Mouse (Mus musculus) forebrain, embryonic 12.5 days (tissue): ENCODE data around the gene Ccdc83. TPM values are rescaled to one million over a fixed set of nuclear protein-coding genes. Genes with fewer than 3 reads are reported as not detected.

Experiments used
- ATAC-seq: fragments of 200-750 bp; cut with Nextera tagmentation; 2 replicates; pipeline ENCODE4 v1.8.0; 2017; ENCODE audit warnings: moderate TSS enrichment; ENCODE audit not compliant: low FRiP score
- H3K27ac ChIP-seq: fragments of 300-500 bp; sonication (generic); 2 replicates; pipeline ENCODE4 v1.5.1; 2016; ENCODE audit warnings: mild to moderate bottlenecking
- H3K27me3 ChIP-seq: fragments of 300-500 bp; sonication (generic); 2 replicates; pipeline ENCODE4 v1.6.1; 2016; ENCODE audit warnings: mild to moderate bottlenecking
- H3K36me3 ChIP-seq: fragments of 300-500 bp; sonication (generic); replicated peaks from 2 replicates; pipeline ENCODE4 v1.6.1; 2016; ENCODE audit warnings: mild to moderate bottlenecking
- H3K4me1 ChIP-seq: fragments of 300-500 bp; sonication (generic); 2 replicates; pipeline ENCODE4 v1.6.1; 2016
- H3K4me2 ChIP-seq: fragments of 300-500 bp; sonication (generic); 2 replicates; pipeline ENCODE4 v1.6.1; 2016; ENCODE audit warnings: mild to moderate bottlenecking, moderate library complexity
- H3K4me3 ChIP-seq: fragments of 300-500 bp; sonication (generic); replicated peaks from 2 replicates; pipeline ENCODE4 v1.5.1; 2016; ENCODE audit warnings: mild to moderate bottlenecking
- H3K9ac ChIP-seq: fragments of 300-500 bp; sonication (generic); 2 replicates; pipeline ENCODE4 v1.6.1; 2016; ENCODE audit warnings: mild to moderate bottlenecking
- H3K9me3 ChIP-seq: fragments of 300-500 bp; sonication (generic); 2 replicates; pipeline ENCODE4 v1.6.1; 2016
- WGBS: fragments of 180-500 bp; shearing (Covaris S2); methylation state at CpG from one replicate; pipeline ENCODE4 v1.1.7; 2016; 5-methylcytosine and 5-hydroxymethylcytosine counted together
- polyA plus RNA-seq: library from polyadenylated mRNA; unstranded; fragments of >200 nt; fragmentation: Nextera tagmentation; extraction: Ambion mirVana; gene quantifications from 2 replicates; pipeline ENCODE4 v1.2.1, GENCODE M21; 2016

Gene Ccdc83
- polyA plus RNA-seq, 1 experiment from 2014 or later, result not detected

- H3K9ac ChIP-seq, result no peak overlapping the region
- H3K36me3 ChIP-seq, result no peaks in the 10 kb centered on the region
- no peak overlapping the region for H3K4me2 ChIP-seq
- ATAC-seq, result no peak
- H3K27me3 ChIP-seq, result no peaks in the 10 kb centered on the region
- H3K27ac ChIP-seq, result no peak overlapping the region
- no peaks in the 10 kb centered on the region for H3K9me3 ChIP-seq
- H3K4me3 ChIP-seq, result no peak overlapping the region
- 87% methylated on average over 11 of the region's 11 CpGs for WGBS
- H3K4me1 ChIP-seq, result no peaks in the 10 kb centered on the region
Observed at GRCm38 (mm10) chr7:90281759-90282546, 16.4 kb upstream of the Ccdc83 start.

- Histone ChIP-seq H3K36me3 (no peaks in the 10 kb centered on the region), H3K4me3 (no peak overlapping the region), H3K4me1 (no peaks in the 10 kb centered on the region), H3K9ac (no peak overlapping the region), H3K9me3 (no peaks in the 10 kb centered on the region), H3K27me3 (no peaks in the 10 kb centered on the region), H3K4me2 (no peak overlapping the region), H3K27ac (no peak overlapping the region)
- WGBS, result 61% methylated on average over 8 of the region's 8 CpGs
- no peak for ATAC-seq
Observed at GRCm38 (mm10) chr7:90280878-90281277, 15.3 kb upstream of the Ccdc83 start.

GRCm38 (mm10) chr7:90280274-90280875 is 14.8 kb upstream of the Ccdc83 start:
- Histone ChIP-seq H3K27ac (no peak overlapping the region), H3K4me1 (no peaks in the 10 kb centered on the region), H3K9me3 (no peaks in the 10 kb centered on the region), H3K4me3 (no peak overlapping the region), H3K36me3 (no peaks in the 10 kb centered on the region), H3K4me2 (no peak overlapping the region), H3K27me3 (no peaks in the 10 kb centered on the region), H3K9ac (no peak overlapping the region)
- no peak for ATAC-seq
- 68% methylated on average over 11 of the region's 11 CpGs for WGBS

GRCm38 (mm10) chr7:90279136-90279535 is 13.6 kb upstream of the Ccdc83 start:
- no peaks in the 10 kb centered on the region for H3K36me3 ChIP-seq
- H3K27me3 ChIP-seq, result no peaks in the 10 kb centered on the region
- no peak overlapping the region for H3K4me2 ChIP-seq
- no peak overlapping the region for H3K4me3 ChIP-seq
- H3K27ac ChIP-seq, result no peak overlapping the region
- H3K9me3 ChIP-seq, result no peaks in the 10 kb centered on the region
- no peak overlapping the region for H3K9ac ChIP-seq
- no peaks in the 10 kb centered on the region for H3K4me1 ChIP-seq
- WGBS, result 92% methylated on average over 4 of the region's 4 CpGs
- no peak for ATAC-seq

- Histone ChIP-seq H3K27ac (no peak overlapping the region), H3K4me1 (no peaks in the 10 kb centered on the region), H3K27me3 (no peaks in the 10 kb centered on the region), H3K4me2 (no peak overlapping the region), H3K9me3 (no peaks in the 10 kb centered on the region), H3K4me3 (no peak overlapping the region), H3K36me3 (no peaks in the 10 kb centered on the region), H3K9ac (no peak overlapping the region)
- 88% methylated on average over 4 of the region's 4 CpGs for WGBS
- ATAC-seq, result no peak
Observed at GRCm38 (mm10) chr7:90277769-90278168, 12.2 kb upstream of the Ccdc83 start.

- Histone ChIP-seq H3K36me3 (no peaks in the 10 kb centered on the region), H3K9ac (no peak overlapping the region), H3K27ac (no peak overlapping the region), H3K4me2 (no peak overlapping the region), H3K9me3 (no peaks in the 10 kb centered on the region), H3K4me1 (no peaks in the 10 kb centered on the region), H3K27me3 (no peaks in the 10 kb centered on the region), H3K4me3 (no peak overlapping the region)
- ATAC-seq, result no peak
- WGBS, result 83% methylated on average over 3 of the region's 3 CpGs
Observed at GRCm38 (mm10) chr7:90277246-90277645, 11.7 kb upstream of the Ccdc83 start.

- Histone ChIP-seq H3K9ac (no peak overlapping the region), H3K27me3 (no peaks in the 10 kb centered on the region), H3K36me3 (no peaks in the 10 kb centered on the region), H3K4me1 (no peaks in the 10 kb centered on the region), H3K4me2 (no peak overlapping the region), H3K4me3 (no peak overlapping the region), H3K27ac (no peak overlapping the region), H3K9me3 (no peaks in the 10 kb centered on the region)
- WGBS, result 57% methylated on average over 11 of the region's 11 CpGs
- no peak for ATAC-seq
Observed at GRCm38 (mm10) chr7:90274561-90275100, 9.1 kb upstream of the Ccdc83 start.

GRCm38 (mm10) chr7:90270141-90270540 is 4.6 kb upstream of the Ccdc83 start:
- ATAC-seq, result no peak
- H3K27me3 ChIP-seq, result no peaks in the 10 kb centered on the region
- H3K9ac ChIP-seq, result no peak overlapping the region
- no peak overlapping the region for H3K27ac ChIP-seq
- H3K9me3 ChIP-seq, result no peaks in the 10 kb centered on the region
- H3K4me1 ChIP-seq, result peaks cover 4% of the 10 kb centered on the region
- no peaks in the 10 kb centered on the region for H3K36me3 ChIP-seq
- WGBS, result 86% methylated on average over 3 of the region's 3 CpGs
- H3K4me2 ChIP-seq, result no peak overlapping the region
- H3K4me3 ChIP-seq, result no peak overlapping the region

- Histone ChIP-seq H3K4me1 (peaks cover 16% of the 10 kb centered on the region), H3K9ac (no peak overlapping the region), H3K4me3 (no peak overlapping the region), H3K27ac (peak overlapping the region; percentile 78), H3K36me3 (no peaks in the 10 kb centered on the region), H3K4me2 (peak overlapping the region; percentile 26), H3K27me3 (no peaks in the 10 kb centered on the region), H3K9me3 (no peaks in the 10 kb centered on the region)
- WGBS, result 14% methylated on average over 7 of the region's 7 CpGs
- ATAC-seq, result peak; percentile 67
Observed at GRCm38 (mm10) chr7:90261902-90262599, 3.5 kb downstream of the Ccdc83 start.

- no peaks in the 10 kb centered on the region for H3K9me3 ChIP-seq
- no peak for ATAC-seq
- H3K4me3 ChIP-seq, result no peak overlapping the region
- H3K9ac ChIP-seq, result no peak overlapping the region
- 83% methylated on average over 2 of the region's 2 CpGs for WGBS
- no peak overlapping the region for H3K4me2 ChIP-seq
- H3K4me1 ChIP-seq, result peaks cover 10% of the 10 kb centered on the region; the same call in 1 of the 2 replicates
- no peaks in the 10 kb centered on the region for H3K27me3 ChIP-seq
- no peaks in the 10 kb centered on the region for H3K36me3 ChIP-seq
- no peak overlapping the region for H3K27ac ChIP-seq
Observed at GRCm38 (mm10) chr7:90259899-90260298, 5.7 kb downstream of the Ccdc83 start.

- Histone ChIP-seq H3K27ac (no peak overlapping the region), H3K4me2 (no peak overlapping the region), H3K9me3 (no peaks in the 10 kb centered on the region), H3K36me3 (no peaks in the 10 kb centered on the region), H3K9ac (no peak overlapping the region), H3K4me1 (peaks cover 10% of the 10 kb centered on the region; the same call in 1 of the 2 replicates), H3K27me3 (no peaks in the 10 kb centered on the region), H3K4me3 (no peak overlapping the region)
- ATAC-seq, result no peak
- WGBS, result 93% methylated on average over 2 of the region's 2 CpGs
Observed at GRCm38 (mm10) chr7:90258701-90259100, 6.9 kb downstream of the Ccdc83 start.

GRCm38 (mm10) chr7:90252946-90253345 is 12.6 kb downstream of the Ccdc83 start:
- Histone ChIP-seq H3K9me3 (no peaks in the 10 kb centered on the region), H3K36me3 (no peaks in the 10 kb centered on the region), H3K9ac (no peak overlapping the region), H3K27me3 (no peaks in the 10 kb centered on the region), H3K27ac (no peak overlapping the region), H3K4me2 (no peak overlapping the region), H3K4me3 (no peak overlapping the region), H3K4me1 (no peaks in the 10 kb centered on the region)
- no peak for ATAC-seq
- WGBS, result 79% methylated on average over 5 of the region's 5 CpGs
